Mouse (Mus musculus): ENCODE results near the gene Slc39a1. TPM values are rescaled to one million over a fixed set of nuclear protein-coding genes. Genes with fewer than 3 reads are reported as not detected.
A peak's percentile ranks its signal among the peaks of the same experiment; 100 is the strongest.
"Not testable (repeated sequence)": the region's sequence is repeated elsewhere in the genome, so short reads cannot be mapped to it uniquely, and the experiment has no call there.

Slc39a1 gene
- polyA plus RNA-seq, 1 experiment = 43.3 TPM

- no peaks in the 10 kb centered on the region for H3K27me3 ChIP-seq (ENCODE audit: control insufficient read depth, insufficient read depth, low read length)
- DNase-seq (ENCODE audit: low read depth in 1 of 2, low spot score in 2 of 2) = peak in 1 of 2 experiments; percentile 27
- no peak for TF ChIP-seq CTCF (IDR thresholded peaks at IDR 0.05; ENCODE audit: extremely low read depth, insufficient read depth, insufficient read length, insufficient replicate concordance)
- no peak for TF ChIP-seq POLR2A (IDR thresholded peaks at IDR 0.05; ENCODE audit: low read depth, low read length)
- H3K27ac ChIP-seq (ENCODE audit: insufficient read depth, low read length) = peak overlapping the region; percentile 97
- 4% methylated on average over 10 of the region's 10 CpGs for WGBS
- peaks cover 7% of the 10 kb centered on the region for H3K36me3 ChIP-seq (ENCODE audit: control insufficient read depth, insufficient read depth, low read length)
- H3K4me1 ChIP-seq (ENCODE audit: control insufficient read depth, insufficient read depth, insufficient read length) = peaks cover 7% of the 10 kb centered on the region
- H3K4me3 ChIP-seq (ENCODE audit: extremely low read depth, insufficient read depth, insufficient read length) = peak overlapping the region; percentile 95
Measured at GRCm38 (mm10) chr3:90248746-90249100, 751 bp downstream of the Slc39a1 start.

GRCm38 (mm10) chr3:90250791-90251190 is 2.8 kb downstream of the Slc39a1 start:
- WGBS = 86% methylated on average over 6 of the region's 6 CpGs
- H3K4me1 ChIP-seq (ENCODE audit: control insufficient read depth, insufficient read depth, insufficient read length) = peaks cover 9% of the 10 kb centered on the region; the same call in 1 of the 2 replicates
- peaks cover 7% of the 10 kb centered on the region for H3K36me3 ChIP-seq (ENCODE audit: control insufficient read depth, insufficient read depth, low read length)
- no peaks in the 10 kb centered on the region for H3K27me3 ChIP-seq (ENCODE audit: control insufficient read depth, insufficient read depth, low read length)
- DNase-seq (ENCODE audit: low read depth in 1 of 2, low spot score in 2 of 2) = no peak
- TF ChIP-seq POLR2A (IDR thresholded peaks at IDR 0.05; ENCODE audit: low read depth, low read length) (no peak), CTCF (IDR thresholded peaks at IDR 0.05; ENCODE audit: extremely low read depth, insufficient read depth, insufficient read length, insufficient replicate concordance) (no peak)
- no peak overlapping the region for H3K27ac ChIP-seq (ENCODE audit: insufficient read depth, low read length)
- H3K4me3 ChIP-seq (ENCODE audit: extremely low read depth, insufficient read depth, insufficient read length) = no peak overlapping the region

- H3K4me1 ChIP-seq (ENCODE audit: control insufficient read depth, insufficient read depth, insufficient read length) = peaks cover 11% of the 10 kb centered on the region; the same call in 1 of the 2 replicates
- H3K27ac ChIP-seq (ENCODE audit: insufficient read depth, low read length); H3K36me3 ChIP-seq (ENCODE audit: control insufficient read depth, insufficient read depth, low read length); H3K27me3 ChIP-seq (ENCODE audit: control insufficient read depth, insufficient read depth, low read length); H3K4me3 ChIP-seq (ENCODE audit: extremely low read depth, insufficient read depth, insufficient read length); DNase-seq (ENCODE audit: low read depth in 1 of 2, low spot score in 2 of 2): not testable (repeated sequence)
- 94% methylated on average over 9 of the region's 12 CpGs for WGBS
Measured at GRCm38 (mm10) chr3:90251731-90252226, 3.8 kb downstream of the Slc39a1 start.

GRCm38 (mm10) chr3:90252659-90253058 is 4.7 kb downstream of the Slc39a1 start:
- peaks cover 12% of the 10 kb centered on the region for H3K36me3 ChIP-seq (ENCODE audit: control insufficient read depth, insufficient read depth, low read length)
- H3K4me3 ChIP-seq (ENCODE audit: extremely low read depth, insufficient read depth, insufficient read length); DNase-seq (ENCODE audit: low read depth in 1 of 2, low spot score in 2 of 2); H3K27ac ChIP-seq (ENCODE audit: insufficient read depth, low read length); H3K4me1 ChIP-seq (ENCODE audit: control insufficient read depth, insufficient read depth, insufficient read length); H3K27me3 ChIP-seq (ENCODE audit: control insufficient read depth, insufficient read depth, low read length): not testable (repeated sequence)
- 81% methylated on average over 2 of the region's 2 CpGs for WGBS

DNA sequence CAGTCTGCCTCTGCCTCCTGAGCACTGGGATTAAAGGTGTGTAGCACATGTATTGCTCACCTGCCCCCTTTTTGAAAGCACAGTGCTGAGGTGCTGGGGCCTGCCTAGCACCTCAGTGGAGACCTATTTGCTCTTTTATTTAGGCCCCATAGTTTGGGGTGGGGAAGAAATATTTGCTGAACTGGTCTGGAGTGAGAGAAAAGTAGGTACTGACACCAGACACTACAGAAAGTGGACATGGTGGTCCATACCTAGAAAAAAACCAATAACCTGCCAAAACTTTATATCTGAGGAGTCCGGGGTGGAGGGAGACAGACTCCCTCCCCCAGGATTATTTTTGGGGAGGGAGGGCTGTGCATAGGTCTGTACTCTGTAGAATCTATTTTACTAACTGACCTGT is 5.2 kb downstream of the Slc39a1 start:
- DNase-seq (ENCODE audit: low read depth in 1 of 2, low spot score in 2 of 2); H3K4me1 ChIP-seq (ENCODE audit: control insufficient read depth, insufficient read depth, insufficient read length); H3K4me3 ChIP-seq (ENCODE audit: extremely low read depth, insufficient read depth, insufficient read length); H3K27ac ChIP-seq (ENCODE audit: insufficient read depth, low read length); H3K27me3 ChIP-seq (ENCODE audit: control insufficient read depth, insufficient read depth, low read length): not testable (repeated sequence)
- H3K36me3 ChIP-seq (ENCODE audit: control insufficient read depth, insufficient read depth, low read length) = peaks cover 15% of the 10 kb centered on the region
- 65% methylated on average over 1 of the region's 1 CpGs for WGBS

DNA sequence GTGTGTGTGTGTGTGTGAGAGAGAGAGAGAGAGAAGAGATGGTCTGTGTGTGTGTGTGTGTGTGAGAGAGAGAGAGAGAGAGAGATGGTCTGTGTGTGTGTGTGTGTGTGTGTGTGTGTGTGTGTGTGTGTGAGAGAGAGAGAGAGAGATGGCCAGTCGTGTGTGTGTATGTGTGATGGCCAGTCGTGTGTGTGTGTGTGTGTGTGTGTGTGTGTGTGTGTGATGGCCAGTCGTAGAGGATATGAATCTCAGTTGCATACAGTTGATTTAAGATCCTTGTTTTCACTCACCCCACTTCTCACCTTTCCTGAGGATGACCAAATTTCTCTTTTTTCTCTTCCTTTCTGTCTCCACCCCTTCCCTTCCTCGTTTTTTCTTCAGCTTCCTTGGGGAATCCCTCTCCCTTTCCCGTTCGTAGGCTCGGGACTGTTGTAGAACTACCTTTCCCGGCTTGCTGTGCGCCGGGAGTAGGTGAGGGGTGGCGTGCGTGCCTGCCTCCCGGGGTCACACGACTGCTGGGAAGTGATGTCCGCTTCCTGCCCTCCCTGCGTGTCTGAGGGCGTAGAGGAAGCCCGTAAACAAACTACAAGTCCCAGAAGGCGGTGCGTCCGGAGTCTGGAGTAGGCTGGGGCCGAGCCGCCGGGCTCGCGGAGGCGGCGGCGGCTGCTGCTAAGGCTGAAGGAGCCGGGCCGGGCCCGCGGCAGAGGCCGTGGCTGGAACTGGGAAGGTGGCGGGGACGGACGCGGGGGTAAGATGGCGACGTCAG is 5.9 kb downstream of the Slc39a1 start, which contains the start of gene Crtc2:
Gene Crtc2, plus strand, starts transcription at position 511 of the 766 bp plus-strand sequence.
- WGBS = 2% methylated on average over 38 of the region's 40 CpGs
- H3K27me3 ChIP-seq (ENCODE audit: control insufficient read depth, insufficient read depth, low read length) = no peaks in the 10 kb centered on the region
- H3K27ac ChIP-seq (ENCODE audit: insufficient read depth, low read length) = peak within 1 kb of the TSS; percentile 92
- peak within 1 kb of the TSS; percentile 87 for H3K4me3 ChIP-seq (ENCODE audit: extremely low read depth, insufficient read depth, insufficient read length)
- peaks cover 19% of the 10 kb centered on the region for H3K36me3 ChIP-seq (ENCODE audit: control insufficient read depth, insufficient read depth, low read length)
- peak; percentile 84 to 95 for DNase-seq (ENCODE audit: low read depth in 1 of 2, low spot score in 2 of 2)
- no peak for TF ChIP-seq CTCF (IDR thresholded peaks at IDR 0.05; ENCODE audit: extremely low read depth, insufficient read depth, insufficient read length, insufficient replicate concordance)
- peak; percentile 46; the same call in 1 of the 2 replicates for TF ChIP-seq POLR2A (IDR thresholded peaks at IDR 0.05; ENCODE audit: low read depth, low read length)
- H3K4me1 ChIP-seq (ENCODE audit: control insufficient read depth, insufficient read depth, insufficient read length) = peaks cover 6% of the 10 kb centered on the region; the same call in 1 of the 2 replicates

DNA sequence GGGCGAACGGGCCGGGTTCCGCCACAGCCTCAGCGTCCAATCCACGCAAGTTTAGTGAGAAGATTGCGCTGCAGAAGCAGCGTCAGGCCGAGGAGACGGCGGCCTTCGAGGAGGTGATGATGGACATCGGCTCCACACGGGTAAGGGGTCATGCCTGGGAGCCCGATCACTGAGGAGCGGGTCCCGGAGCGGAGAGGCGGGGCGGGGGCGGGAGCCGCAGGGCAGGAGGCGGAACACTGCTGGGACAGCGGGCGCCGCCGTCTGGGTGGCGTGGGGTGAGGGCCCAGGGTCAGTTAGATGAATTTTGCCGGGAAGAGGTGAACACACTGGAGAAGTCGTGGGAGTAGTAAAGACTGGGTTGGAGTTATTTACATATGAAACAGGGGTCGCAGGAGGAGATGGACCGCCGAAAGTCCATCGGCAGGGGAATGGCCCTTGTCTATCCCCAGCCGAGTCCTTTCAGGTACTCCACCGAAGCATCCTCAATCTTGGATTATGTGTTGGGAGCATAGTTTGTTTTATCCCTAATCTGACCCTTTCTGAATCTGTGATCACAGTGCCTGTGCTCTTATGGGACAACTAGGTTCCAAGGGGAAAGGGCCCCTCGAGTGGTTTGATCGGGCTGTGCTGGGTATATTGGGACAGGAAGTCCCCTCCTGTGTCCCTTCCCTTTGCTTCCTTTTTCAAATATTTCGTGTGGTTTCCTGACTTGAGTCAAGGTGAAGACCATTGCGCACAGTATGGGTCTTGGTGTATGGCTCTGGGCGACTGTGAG is 6.6 kb downstream of the Slc39a1 start:
- Histone ChIP-seq H3K27ac (ENCODE audit: insufficient read depth, low read length) (peak overlapping the region; percentile 92), H3K4me3 (ENCODE audit: extremely low read depth, insufficient read depth, insufficient read length) (peak overlapping the region; percentile 87), H3K27me3 (ENCODE audit: control insufficient read depth, insufficient read depth, low read length) (no peaks in the 10 kb centered on the region), H3K36me3 (ENCODE audit: control insufficient read depth, insufficient read depth, low read length) (peaks cover 26% of the 10 kb centered on the region), H3K4me1 (ENCODE audit: control insufficient read depth, insufficient read depth, insufficient read length) (peaks cover 4% of the 10 kb centered on the region; the same call in 1 of the 2 replicates)
- no peak for DNase-seq (ENCODE audit: low read depth in 1 of 2, low spot score in 2 of 2)
- TF ChIP-seq POLR2A (IDR thresholded peaks at IDR 0.05; ENCODE audit: low read depth, low read length) = no peak
- TF ChIP-seq CTCF (IDR thresholded peaks at IDR 0.05; ENCODE audit: extremely low read depth, insufficient read depth, insufficient read length, insufficient replicate concordance) = no peak
- under 1% methylated on average over 41 of the region's 41 CpGs for WGBS

Measured in spleen, adult 2 months (tissue).